Mouse (Mus musculus): ENCODE results near the gene Zbtb5. TPM values are rescaled to one million over a fixed set of nuclear protein-coding genes. Genes with fewer than 3 reads are reported as not detected.

The Zbtb5 gene
- polyA plus RNA-seq, 1 experiment = 0.11 TPM

GRCm38 (mm10) chr4:45015615-45016014 is 3.4 kb upstream of the Zbtb5 start:
- Histone ChIP-seq H3K36me3 (ENCODE audit: control insufficient read depth) (no peaks in the 10 kb centered on the region), H3K4me3 (replicated peaks) (no peak overlapping the region), H3K9me3 (ENCODE audit: control insufficient read depth, low read length) (no peaks in the 10 kb centered on the region), H3K27me3 (ENCODE audit: control insufficient read depth) (no peaks in the 10 kb centered on the region), H3K4me1 (ENCODE audit: control insufficient read depth) (peaks cover 56% of the 10 kb centered on the region)
- TF ChIP-seq TAL1 (IDR thresholded peaks at IDR 0.05; ENCODE audit: low read length) (no peak), GATA1 (IDR thresholded peaks at IDR 0.05; ENCODE audit: low read length) (no peak)

GRCm38 (mm10) chr4:45013537-45013936 is 1.3 kb upstream of the Zbtb5 start:
- Histone ChIP-seq H3K27me3 (ENCODE audit: control insufficient read depth) (no peaks in the 10 kb centered on the region), H3K36me3 (ENCODE audit: control insufficient read depth) (no peaks in the 10 kb centered on the region; the same call in 1 of the 2 replicates), H3K4me3 (replicated peaks) (peak overlapping the region; percentile 99), H3K9me3 (ENCODE audit: control insufficient read depth, low read length) (no peaks in the 10 kb centered on the region), H3K4me1 (ENCODE audit: control insufficient read depth) (peaks cover 49% of the 10 kb centered on the region)
- no peak for TF ChIP-seq TAL1 (IDR thresholded peaks at IDR 0.05; ENCODE audit: low read length)
- no peak for TF ChIP-seq GATA1 (IDR thresholded peaks at IDR 0.05; ENCODE audit: low read length)

GRCm38 (mm10) chr4:45013031-45013431 is 819 bp upstream of the Zbtb5 start:
- H3K9me3 ChIP-seq (ENCODE audit: control insufficient read depth, low read length) = no peaks in the 10 kb centered on the region
- TF ChIP-seq TAL1 (IDR thresholded peaks at IDR 0.05; ENCODE audit: low read length) (no peak), GATA1 (IDR thresholded peaks at IDR 0.05; ENCODE audit: low read length) (peak; percentile 3; the same call in 1 of the 2 replicates)

GRCm38 (mm10) chr4:45011581-45012104 is 569 bp downstream of the Zbtb5 start:
- no peaks in the 10 kb centered on the region for H3K9me3 ChIP-seq (ENCODE audit: control insufficient read depth, low read length)
- peaks cover 1% of the 10 kb centered on the region for H3K36me3 ChIP-seq (ENCODE audit: control insufficient read depth)
- TF ChIP-seq TAL1 (IDR thresholded peaks at IDR 0.05; ENCODE audit: low read length) = no peak
- no peak for TF ChIP-seq GATA1 (IDR thresholded peaks at IDR 0.05; ENCODE audit: low read length)
- H3K4me1 ChIP-seq (ENCODE audit: control insufficient read depth) = peaks cover 47% of the 10 kb centered on the region
- no peaks in the 10 kb centered on the region for H3K27me3 ChIP-seq (ENCODE audit: control insufficient read depth)
- H3K4me3 ChIP-seq (replicated peaks) = peak overlapping the region; percentile 99

More at GRCm38 (mm10) chr4:45013031-45013431, 819 bp upstream of the Zbtb5 start:
- H3K4me1 ChIP-seq (ENCODE audit: control insufficient read depth) = peaks cover 46% of the 10 kb centered on the region
- H3K36me3 ChIP-seq (ENCODE audit: control insufficient read depth) = no peaks in the 10 kb centered on the region; the same call in 1 of the 2 replicates
- no peaks in the 10 kb centered on the region for H3K27me3 ChIP-seq (ENCODE audit: control insufficient read depth)
- peak overlapping the region; percentile 99 for H3K4me3 ChIP-seq (replicated peaks)

- peak overlapping the region; percentile 99 for H3K4me3 ChIP-seq (replicated peaks)
- H3K36me3 ChIP-seq (ENCODE audit: control insufficient read depth) = peaks cover 2% of the 10 kb centered on the region
- TF ChIP-seq GATA1 (IDR thresholded peaks at IDR 0.05; ENCODE audit: low read length) (no peak), TAL1 (IDR thresholded peaks at IDR 0.05; ENCODE audit: low read length) (no peak)
- H3K4me1 ChIP-seq (ENCODE audit: control insufficient read depth) = peaks cover 45% of the 10 kb centered on the region
- H3K27me3 ChIP-seq (ENCODE audit: control insufficient read depth) = no peaks in the 10 kb centered on the region
- no peaks in the 10 kb centered on the region for H3K9me3 ChIP-seq (ENCODE audit: control insufficient read depth, low read length)
Observed at GRCm38 (mm10) chr4:45010806-45011415, 1.3 kb downstream of the Zbtb5 start.

GRCm38 (mm10) chr4:45005452-45005851 is 6.8 kb downstream of the Zbtb5 start:
- no peaks in the 10 kb centered on the region for H3K27me3 ChIP-seq (ENCODE audit: control insufficient read depth)
- no peaks in the 10 kb centered on the region for H3K9me3 ChIP-seq (ENCODE audit: control insufficient read depth, low read length)
- peaks cover 20% of the 10 kb centered on the region for H3K4me1 ChIP-seq (ENCODE audit: control insufficient read depth)
- no peak overlapping the region for H3K4me3 ChIP-seq (replicated peaks)
- H3K36me3 ChIP-seq (ENCODE audit: control insufficient read depth) = peaks cover 17% of the 10 kb centered on the region
- TF ChIP-seq TAL1 (IDR thresholded peaks at IDR 0.05; ENCODE audit: low read length) (no peak), GATA1 (IDR thresholded peaks at IDR 0.05; ENCODE audit: low read length) (no peak)

GRCm38 (mm10) chr4:45000001-45000400 is 12.2 kb downstream of the Zbtb5 start:
- TF ChIP-seq TAL1 (IDR thresholded peaks at IDR 0.05; ENCODE audit: low read length) (no peak), GATA1 (IDR thresholded peaks at IDR 0.05; ENCODE audit: low read length) (no peak)
- Histone ChIP-seq H3K9me3 (ENCODE audit: control insufficient read depth, low read length) (no peaks in the 10 kb centered on the region; the same call in 1 of the 2 replicates), H3K36me3 (ENCODE audit: control insufficient read depth) (peaks cover 21% of the 10 kb centered on the region), H3K4me3 (replicated peaks) (no peak overlapping the region), H3K4me1 (ENCODE audit: control insufficient read depth) (peaks cover 30% of the 10 kb centered on the region), H3K27me3 (ENCODE audit: control insufficient read depth) (no peaks in the 10 kb centered on the region)

- no peaks in the 10 kb centered on the region for H3K27me3 ChIP-seq (ENCODE audit: control insufficient read depth)
- TF ChIP-seq GATA1 (IDR thresholded peaks at IDR 0.05; ENCODE audit: low read length) (no peak), TAL1 (IDR thresholded peaks at IDR 0.05; ENCODE audit: low read length) (no peak)
- H3K4me3 ChIP-seq (replicated peaks) = no peak overlapping the region
- peaks cover 49% of the 10 kb centered on the region for H3K4me1 ChIP-seq (ENCODE audit: control insufficient read depth)
- H3K36me3 ChIP-seq (ENCODE audit: control insufficient read depth) = peaks cover 30% of the 10 kb centered on the region
- H3K9me3 ChIP-seq (ENCODE audit: control insufficient read depth, low read length) = peaks cover 7% of the 10 kb centered on the region
Observed at GRCm38 (mm10) chr4:44998071-44998470, 14.1 kb downstream of the Zbtb5 start.

- no peaks in the 10 kb centered on the region for H3K27me3 ChIP-seq (ENCODE audit: control insufficient read depth)
- H3K9me3 ChIP-seq (ENCODE audit: control insufficient read depth, low read length) = peaks cover 7% of the 10 kb centered on the region
- TF ChIP-seq TAL1 (IDR thresholded peaks at IDR 0.05; ENCODE audit: low read length) (no peak), GATA1 (IDR thresholded peaks at IDR 0.05; ENCODE audit: low read length) (no peak)
- H3K36me3 ChIP-seq (ENCODE audit: control insufficient read depth) = peaks cover 61% of the 10 kb centered on the region
- H3K4me1 ChIP-seq (ENCODE audit: control insufficient read depth) = peaks cover 55% of the 10 kb centered on the region
- no peak overlapping the region for H3K4me3 ChIP-seq (replicated peaks)
Observed at GRCm38 (mm10) chr4:44994776-44995175, 17.4 kb downstream of the Zbtb5 start.

Measured in erythroblast, embryonic 14.5 days (primary cell).